Mouse (Mus musculus): ENCODE data around the gene Msantd2. TPM values are rescaled to one million over a fixed set of nuclear protein-coding genes. Genes with fewer than 3 reads are reported as not detected.

The Msantd2 gene
- polyA plus RNA-seq, 1 experiment from 2014 or later = 24.4 TPM

DNA sequence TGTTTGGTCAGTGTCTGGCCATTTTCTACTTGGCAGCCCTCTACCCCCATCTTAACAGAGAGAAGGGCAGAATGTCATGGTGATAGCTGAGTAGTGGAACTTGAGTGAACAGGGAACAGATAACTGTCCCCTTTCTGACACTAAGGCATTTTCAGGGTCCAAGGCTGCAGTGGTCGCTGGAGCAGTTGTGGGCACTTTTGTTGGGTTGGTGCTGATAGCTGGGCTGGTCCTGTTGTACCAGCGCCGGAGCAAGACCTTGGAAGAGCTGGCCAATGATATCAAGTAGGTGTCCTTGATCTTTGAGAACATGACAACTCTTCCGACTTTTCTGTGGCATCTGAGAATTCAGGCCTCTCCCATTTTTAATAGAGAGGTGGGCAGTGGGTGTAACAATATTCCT lies 47.7 kb downstream of the Msantd2 start:
- ATAC-seq = no peak
- Histone ChIP-seq H3K27ac (ENCODE audit: low read depth, low read length) (no peak overlapping the region), H3K4me3 (ENCODE audit: low read length) (no peak overlapping the region), H3K9ac (ENCODE audit: low read depth, low read length) (no peak overlapping the region), H3K27me3 (replicated peaks; ENCODE audit: control insufficient read depth, insufficient read depth, low read length) (peaks cover 2% of the 10 kb centered on the region; the same call in 1 of the 2 replicates), H3K36me3 (ENCODE audit: control insufficient read depth, insufficient read depth, low read length) (peaks cover 2% of the 10 kb centered on the region; the same call in 1 of the 2 replicates), H3K9me3 (ENCODE audit: control insufficient read depth, low read length) (no peaks in the 10 kb centered on the region), H3K4me2 (ENCODE audit: low read length) (no peak overlapping the region), H3K4me1 (ENCODE audit: control insufficient read depth, insufficient read depth, low read depth, low read length) (no peaks in the 10 kb centered on the region)
- WGBS = 84% methylated on average over 4 of the region's 4 CpGs

DNA sequence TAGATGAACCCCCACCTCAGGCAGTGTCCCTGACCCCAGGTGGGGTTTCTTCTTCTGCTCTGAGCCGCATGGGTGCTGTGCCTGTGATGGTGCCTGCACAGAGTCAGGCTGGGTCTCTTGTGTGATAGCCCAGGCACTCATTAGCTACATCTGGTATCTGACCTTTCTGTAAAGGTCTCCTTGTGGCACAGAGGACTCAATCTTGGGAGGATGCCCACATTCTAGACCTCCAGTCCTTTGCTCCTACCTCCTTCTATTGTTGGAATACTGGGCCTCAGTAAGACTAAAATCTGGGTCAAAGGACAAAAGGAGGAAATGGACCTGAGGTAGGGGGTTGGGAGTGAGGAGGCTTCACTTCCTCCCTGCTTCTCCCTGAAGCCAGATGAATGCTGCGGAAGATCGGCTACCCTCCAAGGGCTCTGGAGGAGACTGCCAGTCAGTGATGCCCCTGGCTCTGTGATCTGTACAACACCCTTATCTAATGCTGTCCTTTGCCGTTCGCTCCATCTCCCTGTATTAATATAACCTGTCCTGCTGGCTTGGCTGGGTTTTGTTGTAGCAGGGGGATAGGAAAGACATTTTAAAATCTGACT lies 48.6 kb downstream of the Msantd2 start:
- no peak overlapping the region for H3K4me2 ChIP-seq (ENCODE audit: low read length)
- peaks cover 2% of the 10 kb centered on the region; the same call in 1 of the 2 replicates for H3K36me3 ChIP-seq (ENCODE audit: control insufficient read depth, insufficient read depth, low read length)
- H3K9ac ChIP-seq (ENCODE audit: low read depth, low read length) = no peak overlapping the region
- H3K9me3 ChIP-seq (ENCODE audit: control insufficient read depth, low read length) = no peaks in the 10 kb centered on the region
- ATAC-seq = no peak
- WGBS = 81% methylated on average over 5 of the region's 5 CpGs
- no peak overlapping the region for H3K4me3 ChIP-seq (ENCODE audit: low read length)
- no peaks in the 10 kb centered on the region for H3K4me1 ChIP-seq (ENCODE audit: control insufficient read depth, insufficient read depth, low read depth, low read length)
- H3K27me3 ChIP-seq (replicated peaks; ENCODE audit: control insufficient read depth, insufficient read depth, low read length) = no peaks in the 10 kb centered on the region; the same call in 1 of the 2 replicates
- H3K27ac ChIP-seq (ENCODE audit: low read depth, low read length) = no peak overlapping the region

DNA sequence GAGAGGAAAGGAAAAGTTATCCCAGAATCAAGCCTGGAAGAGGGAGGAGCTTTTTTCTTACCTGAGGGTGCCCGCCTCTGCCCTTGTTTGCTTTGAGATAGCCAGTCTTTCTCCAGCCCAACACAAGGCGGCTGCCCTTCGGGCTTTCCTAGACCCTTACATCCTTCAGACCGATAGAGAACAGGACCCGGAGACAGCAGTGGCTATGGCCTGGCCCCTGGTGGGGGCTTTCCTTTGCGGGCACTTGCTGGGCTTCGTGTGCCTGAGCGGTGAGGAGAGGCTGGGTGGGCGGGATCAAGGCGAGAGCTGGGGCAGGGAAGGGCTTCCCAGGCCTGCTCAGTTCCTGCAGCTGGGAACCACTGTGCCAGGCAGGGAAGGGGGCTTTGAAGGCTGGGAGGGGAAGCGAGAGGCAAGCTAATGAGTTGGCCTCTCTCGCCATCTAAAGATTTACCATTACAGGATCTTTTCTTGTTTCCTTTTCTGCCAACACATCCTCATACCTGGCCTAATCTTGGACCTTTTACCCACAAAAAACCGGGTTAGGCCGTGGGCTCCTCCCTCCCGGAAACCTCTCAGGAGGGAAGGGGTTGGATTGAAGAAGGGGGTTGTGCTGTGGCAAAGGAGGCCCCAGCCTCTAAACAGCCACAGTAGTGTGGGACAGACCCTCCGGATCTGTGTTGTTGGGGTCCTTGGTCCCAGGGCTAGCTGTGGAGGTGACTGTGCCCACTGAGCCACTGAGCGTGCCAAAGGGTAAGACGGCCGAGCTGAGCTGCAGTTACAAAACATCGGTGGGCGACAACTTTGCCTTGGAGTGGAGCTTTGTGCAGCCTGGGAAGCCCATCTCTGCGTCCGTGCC lies 50.3 kb downstream of the Msantd2 start, which contains the start of gene Vsig2:
Gene Vsig2 (plus strand): TSS at position 86 of the 856 bp plus-strand sequence.
- 52% methylated on average over 23 of the region's 23 CpGs for WGBS
- Histone ChIP-seq H3K4me2 (ENCODE audit: low read length) (no peak within 1 kb of the TSS), H3K4me3 (ENCODE audit: low read length) (no peak within 1 kb of the TSS), H3K9me3 (ENCODE audit: control insufficient read depth, low read length) (no peaks in the 10 kb centered on the region), H3K36me3 (ENCODE audit: control insufficient read depth, insufficient read depth, low read length) (peaks cover 2% of the 10 kb centered on the region; the same call in 1 of the 2 replicates), H3K9ac (ENCODE audit: low read depth, low read length) (no peak within 1 kb of the TSS), H3K27ac (ENCODE audit: low read depth, low read length) (no peak within 1 kb of the TSS), H3K4me1 (ENCODE audit: control insufficient read depth, insufficient read depth, low read depth, low read length) (no peaks in the 10 kb centered on the region; the same call in 1 of the 2 replicates), H3K27me3 (replicated peaks; ENCODE audit: control insufficient read depth, insufficient read depth, low read length) (peaks cover under 1% of the 10 kb centered on the region; the same call in 1 of the 2 replicates)
- ATAC-seq = no peak

DNA sequence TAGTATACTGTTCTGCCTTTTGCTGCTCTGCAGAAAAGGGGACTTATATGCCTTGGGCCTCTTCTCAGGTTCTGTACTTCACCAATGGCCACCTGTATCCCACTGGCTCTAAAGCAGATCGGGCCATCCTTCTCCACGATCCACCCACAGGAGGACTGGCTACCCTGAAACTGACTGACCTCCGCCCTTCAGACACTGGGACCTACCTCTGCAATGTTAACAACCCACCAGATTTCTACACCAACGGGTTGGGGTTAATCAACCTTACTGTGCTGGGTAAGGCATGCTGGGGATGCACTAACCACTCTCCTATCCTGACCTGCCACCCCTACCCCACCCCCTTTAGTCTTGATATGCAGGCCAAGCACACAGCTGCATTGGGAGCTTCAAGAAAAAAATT lies 51.1 kb downstream of the Msantd2 start:
- Histone ChIP-seq H3K36me3 (ENCODE audit: control insufficient read depth, insufficient read depth, low read length) (no peaks in the 10 kb centered on the region), H3K27me3 (replicated peaks; ENCODE audit: control insufficient read depth, insufficient read depth, low read length) (peaks cover 2% of the 10 kb centered on the region), H3K9me3 (ENCODE audit: control insufficient read depth, low read length) (no peaks in the 10 kb centered on the region), H3K4me3 (ENCODE audit: low read length) (no peak overlapping the region), H3K27ac (ENCODE audit: low read depth, low read length) (no peak overlapping the region), H3K4me1 (ENCODE audit: control insufficient read depth, insufficient read depth, low read depth, low read length) (peaks cover 8% of the 10 kb centered on the region), H3K9ac (ENCODE audit: low read depth, low read length) (no peak overlapping the region), H3K4me2 (ENCODE audit: low read length) (no peak overlapping the region)
- WGBS = 88% methylated on average over 4 of the region's 4 CpGs
- ATAC-seq = no peak

DNA sequence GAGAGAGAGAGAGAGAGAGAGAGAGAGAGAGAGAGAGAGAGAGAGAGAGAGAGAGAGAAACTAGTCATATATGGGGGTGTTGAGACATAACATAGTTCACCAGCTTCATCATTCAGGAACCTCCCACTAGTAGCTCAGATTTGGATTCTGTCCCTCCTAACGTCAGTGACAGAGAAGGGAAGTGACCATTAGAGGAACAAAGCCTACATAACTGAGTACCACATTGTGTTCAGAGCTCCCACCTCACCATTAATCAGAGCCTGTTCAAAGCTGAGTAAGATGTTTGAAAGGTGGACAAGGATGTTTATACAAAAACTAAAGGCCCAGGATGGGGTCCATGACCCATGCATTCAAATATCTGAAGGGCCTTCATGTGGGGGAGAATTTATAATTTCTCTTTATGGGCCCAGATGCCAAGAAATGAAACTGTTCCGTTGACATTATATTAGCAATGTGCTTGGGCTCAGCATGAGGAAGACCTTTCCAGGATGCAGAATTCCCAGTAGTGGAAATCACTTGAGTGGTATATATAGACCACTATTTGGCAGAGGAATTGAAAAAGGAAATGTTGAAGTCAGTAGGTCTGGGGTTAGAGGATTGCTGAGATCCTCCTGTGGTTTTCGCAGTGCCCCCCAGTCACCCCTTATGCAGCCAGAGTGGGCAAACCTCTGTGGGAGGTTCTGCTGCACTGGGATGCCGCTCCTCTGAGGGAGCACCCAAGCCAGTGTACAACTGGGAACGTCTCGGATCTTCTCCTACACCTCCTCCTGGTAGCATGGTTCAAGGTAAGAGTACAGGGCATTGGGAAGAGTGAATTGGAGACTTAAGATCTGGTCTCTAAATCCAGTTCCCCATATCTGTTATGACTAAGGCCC lies 51.8 kb downstream of the Msantd2 start:
- H3K4me2 ChIP-seq (ENCODE audit: low read length) = no peak overlapping the region
- H3K4me3 ChIP-seq (ENCODE audit: low read length) = no peak overlapping the region
- no peaks in the 10 kb centered on the region for H3K9me3 ChIP-seq (ENCODE audit: control insufficient read depth, low read length)
- WGBS = 88% methylated on average over 6 of the region's 6 CpGs
- H3K36me3 ChIP-seq (ENCODE audit: control insufficient read depth, insufficient read depth, low read length) = no peaks in the 10 kb centered on the region
- ATAC-seq = no peak
- no peak overlapping the region for H3K9ac ChIP-seq (ENCODE audit: low read depth, low read length)
- no peak overlapping the region for H3K27ac ChIP-seq (ENCODE audit: low read depth, low read length)
- H3K4me1 ChIP-seq (ENCODE audit: control insufficient read depth, insufficient read depth, low read depth, low read length) = peaks cover 10% of the 10 kb centered on the region
- H3K27me3 ChIP-seq (replicated peaks; ENCODE audit: control insufficient read depth, insufficient read depth, low read length) = peaks cover 9% of the 10 kb centered on the region

DNA sequence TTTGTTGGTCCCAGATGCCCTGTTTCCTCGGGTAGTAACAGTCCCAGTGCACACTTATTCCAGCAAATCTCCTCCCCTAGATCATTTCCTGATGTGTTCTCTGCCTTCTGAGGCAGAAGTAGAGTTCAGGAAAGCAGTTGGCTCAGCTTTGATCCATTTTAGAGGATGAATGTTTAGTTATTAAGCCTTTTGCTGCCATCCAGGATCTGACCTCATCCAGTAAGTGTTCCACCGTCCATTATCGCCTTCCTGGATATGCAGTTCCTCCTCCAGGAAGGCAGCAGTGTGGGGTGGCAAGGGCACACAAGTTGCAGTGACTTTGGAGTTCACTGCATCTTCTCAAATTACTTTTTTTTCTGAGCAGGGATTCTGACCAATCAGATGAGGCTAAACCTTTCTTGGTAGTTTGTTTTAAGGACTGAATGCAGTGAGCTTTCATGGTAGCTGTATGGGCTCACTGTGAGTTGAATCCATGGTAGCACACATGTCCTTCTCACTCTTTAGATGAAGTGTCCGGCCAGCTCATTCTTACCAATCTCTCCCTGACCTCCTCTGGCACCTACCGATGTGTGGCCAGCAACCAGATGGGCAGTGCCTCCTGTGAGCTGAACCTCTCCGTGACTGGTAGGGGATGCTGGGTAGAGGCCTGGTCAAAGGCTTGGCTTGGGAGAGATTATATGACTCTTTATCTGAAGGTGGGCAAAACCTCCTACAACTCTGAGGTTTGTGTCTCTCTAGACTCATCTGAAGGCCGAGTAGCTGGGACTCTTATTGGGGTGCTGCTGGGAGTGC lies 52.9 kb downstream of the Msantd2 start:
- Histone ChIP-seq H3K27me3 (replicated peaks; ENCODE audit: control insufficient read depth, insufficient read depth, low read length) (peaks cover 15% of the 10 kb centered on the region), H3K4me1 (ENCODE audit: control insufficient read depth, insufficient read depth, low read depth, low read length) (peaks cover 10% of the 10 kb centered on the region), H3K27ac (ENCODE audit: low read depth, low read length) (no peak overlapping the region), H3K4me2 (ENCODE audit: low read length) (no peak overlapping the region), H3K36me3 (ENCODE audit: control insufficient read depth, insufficient read depth, low read length) (no peaks in the 10 kb centered on the region), H3K9ac (ENCODE audit: low read depth, low read length) (no peak overlapping the region), H3K9me3 (ENCODE audit: control insufficient read depth, low read length) (no peaks in the 10 kb centered on the region), H3K4me3 (ENCODE audit: low read length) (no peak overlapping the region)
- no peak for ATAC-seq
- WGBS = 70% methylated on average over 7 of the region's 7 CpGs

DNA sequence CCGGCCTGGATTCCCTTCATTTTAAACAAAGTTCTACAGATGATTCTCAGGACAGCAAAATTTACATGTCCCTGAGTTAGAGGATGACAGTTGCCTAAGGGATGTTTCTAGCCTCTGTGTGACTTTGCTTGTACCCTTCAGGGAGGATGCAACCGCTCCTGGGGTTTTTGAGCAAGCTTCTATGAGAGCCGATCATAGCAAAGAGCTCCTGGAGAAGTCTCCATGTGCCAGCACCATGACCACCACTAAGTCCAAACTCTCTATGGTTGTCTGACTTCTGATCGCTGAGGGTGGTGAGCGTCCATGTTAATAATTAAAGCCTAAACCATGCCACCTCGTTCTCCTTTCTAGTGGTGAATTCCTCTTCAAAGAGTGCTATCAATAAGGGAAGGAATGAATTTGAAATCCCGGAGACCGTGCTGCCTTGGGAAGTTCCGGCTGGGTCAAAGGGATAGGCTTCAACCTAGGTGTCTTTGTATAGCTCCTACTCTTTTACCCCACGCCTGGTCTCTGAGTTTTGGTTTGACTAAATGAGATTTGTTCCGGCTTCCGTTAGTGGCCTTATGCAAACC lies 54.8 kb downstream of the Msantd2 start:
- Histone ChIP-seq H3K4me3 (ENCODE audit: low read length) (peak overlapping the region; percentile 37; the same call in 1 of the 2 replicates), H3K4me1 (ENCODE audit: control insufficient read depth, insufficient read depth, low read depth, low read length) (peaks cover 10% of the 10 kb centered on the region), H3K9ac (ENCODE audit: low read depth, low read length) (no peak overlapping the region), H3K4me2 (ENCODE audit: low read length) (peak overlapping the region; percentile 71), H3K9me3 (ENCODE audit: control insufficient read depth, low read length) (no peaks in the 10 kb centered on the region), H3K27ac (ENCODE audit: low read depth, low read length) (no peak overlapping the region), H3K27me3 (replicated peaks; ENCODE audit: control insufficient read depth, insufficient read depth, low read length) (peaks cover 18% of the 10 kb centered on the region), H3K36me3 (ENCODE audit: control insufficient read depth, insufficient read depth, low read length) (no peaks in the 10 kb centered on the region)
- no peak for ATAC-seq
- WGBS = 23% methylated on average over 12 of the region's 12 CpGs

DNA sequence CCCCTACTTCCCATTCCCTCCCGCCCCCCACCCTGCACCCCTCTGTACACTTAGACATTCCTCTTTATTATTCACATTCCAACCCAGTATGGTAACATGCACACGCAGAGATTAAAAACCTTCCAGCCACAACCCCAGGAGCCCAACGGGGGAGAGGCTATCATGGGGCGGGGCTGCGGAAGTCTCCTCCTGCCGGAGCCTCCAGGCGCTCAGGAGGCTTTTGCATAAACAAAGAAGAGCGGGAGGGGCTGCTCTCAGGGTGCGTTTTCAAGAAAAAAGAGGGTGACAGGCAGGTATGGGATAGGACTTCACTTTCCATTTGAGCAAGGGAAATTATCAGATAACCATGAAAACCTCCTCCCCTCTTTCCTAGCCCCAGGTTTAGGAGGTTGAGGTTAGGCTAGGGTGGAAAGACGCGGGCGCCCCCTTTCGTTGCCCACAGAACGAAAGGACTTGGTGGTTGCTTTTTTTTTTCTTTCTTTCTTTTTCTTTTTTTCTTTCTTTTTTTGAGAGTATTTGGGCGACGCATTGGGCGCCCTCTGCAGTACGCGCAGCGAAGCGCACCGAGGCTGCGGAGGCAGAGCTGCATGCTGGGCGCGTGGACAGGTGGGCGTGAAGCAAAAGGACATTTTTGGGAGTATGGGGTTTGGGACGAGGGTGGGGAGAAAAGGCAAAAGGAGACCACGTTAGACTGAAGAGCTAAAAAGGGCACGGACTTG lies 55.5 kb downstream of the Msantd2 start:
- whole genome bisulfite sequencing = under 1% methylated on average over 29 of the region's 29 CpGs
- Histone ChIP-seq H3K36me3 (ENCODE audit: control insufficient read depth, insufficient read depth, low read length) (no peaks in the 10 kb centered on the region), H3K9ac (ENCODE audit: low read depth, low read length) (peak overlapping the region; percentile 45; the same call in 1 of the 2 replicates), H3K27me3 (replicated peaks; ENCODE audit: control insufficient read depth, insufficient read depth, low read length) (peaks cover 23% of the 10 kb centered on the region), H3K4me3 (ENCODE audit: low read length) (peak overlapping the region; percentile 37), H3K9me3 (ENCODE audit: control insufficient read depth, low read length) (no peaks in the 10 kb centered on the region), H3K4me2 (ENCODE audit: low read length) (peak overlapping the region; percentile 71), H3K4me1 (ENCODE audit: control insufficient read depth, insufficient read depth, low read depth, low read length) (peaks cover 10% of the 10 kb centered on the region), H3K27ac (ENCODE audit: low read depth, low read length) (no peak overlapping the region)
- peak; percentile 57 for ATAC-seq
